Mouse (Mus musculus): ENCODE measurements around the gene Gm49661.

Gm49661 gene

GRCm38 (mm10) chr8:84967532-84968304, 1.5 kb downstream of the Gm49661 start:
- no peak for DNase-seq (ENCODE audit: inconsistent ontology term)

- peak; percentile 45 for DNase-seq (ENCODE audit: inconsistent ontology term)
Observed at GRCm38 (mm10) chr8:84966603-84967002, 2.6 kb downstream of the Gm49661 start.

- peak; percentile 95 for DNase-seq (ENCODE audit: inconsistent ontology term)
Observed at GRCm38 (mm10) chr8:84965731-84966291, 3.4 kb downstream of the Gm49661 start.

GRCm38 (mm10) chr8:84963952-84964351, 5.3 kb downstream of the Gm49661 start:
- DNase-seq (ENCODE audit: inconsistent ontology term), result no peak

GRCm38 (mm10) chr8:84959811-84960210, 9.4 kb downstream of the Gm49661 start:
- DNase-seq (ENCODE audit: inconsistent ontology term), result no peak

DNA sequence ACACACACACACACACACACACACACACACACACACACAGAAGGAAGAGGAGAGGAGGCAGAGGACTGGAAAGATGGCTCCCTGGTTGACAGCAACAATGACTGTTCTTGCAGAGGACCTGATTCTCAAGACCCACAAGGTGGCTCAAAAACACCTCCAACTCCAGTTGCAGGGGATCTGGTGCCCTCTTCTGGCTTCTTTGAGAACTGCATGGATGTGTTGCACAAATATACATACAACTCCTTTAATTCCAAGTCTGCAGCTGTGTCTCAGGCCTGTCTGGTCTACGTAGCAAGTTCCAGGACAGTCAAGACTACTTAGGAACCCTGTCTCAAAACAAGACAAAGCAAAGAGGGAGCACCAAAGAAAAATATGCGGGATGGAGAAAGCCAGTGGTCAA, 12.5 kb downstream of the Gm49661 start:
- peak; percentile 64 for DNase-seq (ENCODE audit: inconsistent ontology term)

DNA sequence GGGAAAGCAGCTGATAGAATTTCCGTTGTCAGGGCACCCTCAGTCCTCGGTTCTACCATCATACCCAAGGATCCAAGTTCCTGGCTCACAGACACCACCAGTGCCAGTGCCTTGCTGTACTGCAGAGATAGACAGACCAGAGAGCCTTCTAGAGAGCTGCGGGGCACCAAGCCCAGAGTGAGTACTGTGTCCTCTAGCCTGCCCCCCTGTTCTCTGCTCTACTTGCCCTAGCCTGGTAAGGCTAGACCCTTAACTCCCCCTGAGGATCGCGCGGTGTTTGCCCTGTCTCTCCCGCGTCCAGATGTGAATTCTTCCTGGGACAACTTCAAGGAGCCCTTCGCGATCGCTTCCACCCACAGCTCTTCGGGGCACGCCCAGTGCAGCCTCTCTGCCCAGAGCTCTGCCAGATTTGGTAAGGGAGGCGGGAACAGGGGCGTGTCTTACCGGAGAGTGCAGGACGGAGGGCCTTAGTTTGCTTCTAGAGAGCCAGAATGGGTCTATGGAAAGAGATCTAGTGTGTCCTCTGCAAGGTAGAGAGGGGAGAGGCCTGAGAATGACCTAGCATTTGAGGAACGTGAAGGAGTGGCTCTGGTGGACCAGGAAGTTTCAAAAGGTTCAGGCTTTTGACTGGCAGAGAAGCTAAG, 16.5 kb downstream of the Gm49661 start:
- DNase-seq (ENCODE audit: inconsistent ontology term), result no peak

DNA sequence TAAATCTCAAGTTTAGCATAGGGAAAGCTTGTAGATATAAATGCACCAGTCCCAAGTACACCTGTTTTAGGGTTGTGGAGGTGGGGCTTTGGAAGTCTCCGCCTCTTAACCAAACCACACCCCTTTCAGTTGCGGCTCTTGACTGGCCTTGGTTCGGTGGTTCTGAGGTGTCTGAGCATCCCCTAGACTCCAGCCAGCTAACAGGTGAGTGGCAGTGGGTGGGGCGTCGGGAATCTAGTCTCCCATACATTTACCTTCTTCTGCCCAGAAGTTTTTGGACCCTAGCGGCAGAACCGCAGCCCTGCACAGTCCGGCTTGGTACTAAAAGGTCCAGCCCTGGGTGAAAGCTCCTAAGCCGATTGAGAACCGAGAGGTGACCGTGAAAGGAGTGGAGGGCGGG, 19.5 kb downstream of the Gm49661 start:
- no peak for DNase-seq (ENCODE audit: inconsistent ontology term)

DNA sequence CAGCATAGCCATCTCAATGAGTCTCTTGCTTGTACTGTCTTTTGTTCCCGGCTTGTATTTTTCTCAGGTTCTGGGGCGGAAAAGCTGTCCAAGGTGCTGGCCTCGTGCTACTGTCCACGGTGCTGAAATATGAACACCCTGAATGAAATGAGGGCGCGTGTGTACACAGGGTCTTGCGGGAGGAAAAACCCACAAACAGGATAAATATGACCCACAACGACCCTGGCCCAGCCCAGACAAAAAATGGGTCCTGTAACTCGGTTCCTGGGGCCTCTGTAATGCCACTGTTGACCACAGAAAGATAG, 22.0 kb downstream of the Gm49661 start:
- DNase-seq (ENCODE audit: inconsistent ontology term), result peak; percentile 52

DNA sequence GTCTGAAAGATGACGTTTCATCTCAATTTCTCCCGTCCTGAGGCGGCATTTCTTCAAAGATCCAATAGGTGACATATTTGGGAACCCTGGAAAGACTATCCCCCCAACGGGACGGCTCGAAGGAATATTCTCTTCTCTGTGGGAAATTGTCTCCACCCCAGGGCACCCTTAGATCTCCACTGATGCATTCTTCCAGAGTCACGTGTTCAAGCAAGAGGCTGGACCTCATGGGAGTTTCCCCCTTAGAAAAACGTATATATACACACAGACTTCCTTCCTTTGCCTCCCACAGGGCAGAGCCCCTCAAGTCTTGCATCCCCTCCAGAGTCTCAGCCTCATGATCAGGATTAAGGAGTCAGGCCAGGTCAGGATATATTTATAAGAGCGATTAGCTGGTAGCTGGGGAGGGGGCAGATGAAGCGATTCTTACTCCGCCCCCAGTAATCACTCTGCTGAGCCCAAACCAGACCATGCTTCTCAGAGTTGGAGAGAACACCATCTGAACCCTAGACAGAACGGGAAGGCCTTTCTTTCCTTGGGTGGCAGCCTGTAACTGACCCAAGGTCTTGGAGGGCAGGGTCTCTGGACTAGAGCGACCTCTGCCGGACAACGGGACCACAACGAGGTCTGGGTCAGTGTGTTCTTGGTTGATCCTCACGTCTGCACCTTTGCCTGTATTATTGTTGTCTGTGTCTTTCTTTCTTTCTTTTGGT, 22.5 kb downstream of the Gm49661 start, which contains the start of gene Rtbdn:
Gene Rtbdn (plus strand): TSS at position 464 of the 713 bp plus-strand sequence.
- no peak for DNase-seq (ENCODE audit: inconsistent ontology term)

DNA sequence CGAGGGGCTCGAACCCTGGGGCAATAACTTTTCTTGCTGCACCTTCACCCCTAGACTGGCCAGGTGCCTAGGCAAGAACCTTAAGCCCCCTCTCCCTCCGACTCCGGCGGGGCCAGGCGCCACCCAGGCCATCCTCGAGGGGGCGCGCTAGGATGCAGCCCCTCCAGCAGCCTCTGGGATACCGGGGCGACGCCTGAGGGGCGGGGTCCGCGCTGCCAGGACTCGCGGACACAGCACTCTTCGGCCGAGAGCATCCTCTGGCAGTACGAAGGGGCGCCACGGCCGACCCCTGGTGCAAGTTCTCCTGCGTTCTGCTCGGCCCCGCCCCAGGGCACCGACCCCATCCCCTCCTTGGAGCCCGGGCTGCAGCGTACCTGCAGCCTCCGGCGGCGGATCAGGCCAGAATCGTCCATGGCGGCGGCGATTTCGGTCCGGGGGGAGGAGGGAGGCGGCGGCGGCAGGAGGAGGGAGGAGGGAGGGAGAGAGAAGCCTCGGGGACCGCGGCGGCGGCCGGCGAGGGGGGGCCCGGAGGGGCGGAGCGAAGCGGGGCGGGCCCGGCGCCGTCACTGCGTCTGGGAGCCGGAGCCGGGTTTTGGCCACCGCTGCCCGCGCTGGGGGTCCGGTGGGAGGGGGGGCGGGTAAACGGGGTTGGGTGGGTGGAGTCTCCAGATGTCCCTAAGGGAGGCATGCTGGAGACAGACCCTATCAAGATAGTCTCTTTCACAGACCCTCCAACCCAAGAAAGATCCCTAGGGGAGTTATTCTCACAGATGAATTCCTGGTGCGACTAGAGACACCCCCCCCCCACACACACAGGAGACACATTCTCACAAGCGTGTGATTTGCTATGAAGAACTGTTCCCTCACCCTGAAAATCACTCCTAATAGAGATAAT, 23.4 kb downstream of the Gm49661 start:
- no peak for DNase-seq (ENCODE audit: inconsistent ontology term)

- no peak for DNase-seq (ENCODE audit: inconsistent ontology term)
Observed at GRCm38 (mm10) chr8:84945235-84945632, 24.0 kb downstream of the Gm49661 start.

DNA sequence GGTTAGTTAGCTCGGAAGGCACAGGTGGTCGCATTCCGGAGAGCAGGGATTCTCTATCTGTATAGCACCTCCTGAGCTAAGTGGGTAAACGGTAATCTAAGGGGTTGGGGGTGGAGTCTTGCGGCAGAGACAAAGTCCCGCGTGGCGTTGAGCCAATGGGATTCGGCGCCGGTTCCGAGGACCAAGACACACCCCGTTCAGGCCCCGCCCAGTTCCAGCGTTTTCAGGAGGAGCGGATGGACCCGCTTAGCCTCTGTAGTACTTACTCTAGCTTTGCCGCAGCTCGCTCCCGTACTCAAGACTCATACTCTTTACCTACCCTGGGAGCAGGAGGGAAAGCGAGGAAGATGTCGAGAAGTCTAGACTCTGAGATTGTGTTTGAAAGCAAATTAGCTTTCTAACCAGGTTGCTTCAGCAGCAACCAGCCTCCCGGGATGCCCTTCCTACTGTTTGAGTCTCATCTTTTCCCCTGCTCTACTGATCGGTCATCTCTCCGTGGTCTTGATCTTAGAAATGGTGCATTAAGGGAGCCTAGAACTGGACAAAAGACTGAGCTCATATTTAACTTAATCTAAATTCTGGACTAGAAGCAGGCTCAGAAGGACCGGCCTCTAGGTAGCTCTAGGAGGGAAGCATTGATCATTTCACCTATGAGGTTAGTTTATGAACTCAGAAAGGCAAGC, 24.6 kb downstream of the Gm49661 start:
- peak; percentile 25 for DNase-seq (ENCODE audit: inconsistent ontology term)

DNA sequence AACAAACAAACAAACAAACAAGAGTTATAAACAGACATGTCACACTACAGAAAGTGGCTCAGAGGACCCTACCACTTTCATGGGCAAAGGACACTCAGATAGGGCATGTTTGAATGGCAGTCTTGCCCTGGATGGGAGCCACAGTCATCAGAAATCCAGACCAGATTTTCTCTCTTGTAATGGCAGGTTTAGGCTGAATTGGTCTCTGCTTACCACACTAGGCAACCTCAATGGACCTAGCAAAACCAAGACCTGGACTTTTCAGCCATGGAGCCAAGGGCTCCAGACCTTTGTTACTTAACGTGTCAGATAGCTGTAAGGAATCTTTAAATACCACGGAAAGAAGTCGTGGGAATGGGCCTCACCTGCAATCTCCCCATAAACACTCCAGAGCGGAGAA, 25.5 kb downstream of the Gm49661 start:
- no peak for DNase-seq (ENCODE audit: inconsistent ontology term)

DNA sequence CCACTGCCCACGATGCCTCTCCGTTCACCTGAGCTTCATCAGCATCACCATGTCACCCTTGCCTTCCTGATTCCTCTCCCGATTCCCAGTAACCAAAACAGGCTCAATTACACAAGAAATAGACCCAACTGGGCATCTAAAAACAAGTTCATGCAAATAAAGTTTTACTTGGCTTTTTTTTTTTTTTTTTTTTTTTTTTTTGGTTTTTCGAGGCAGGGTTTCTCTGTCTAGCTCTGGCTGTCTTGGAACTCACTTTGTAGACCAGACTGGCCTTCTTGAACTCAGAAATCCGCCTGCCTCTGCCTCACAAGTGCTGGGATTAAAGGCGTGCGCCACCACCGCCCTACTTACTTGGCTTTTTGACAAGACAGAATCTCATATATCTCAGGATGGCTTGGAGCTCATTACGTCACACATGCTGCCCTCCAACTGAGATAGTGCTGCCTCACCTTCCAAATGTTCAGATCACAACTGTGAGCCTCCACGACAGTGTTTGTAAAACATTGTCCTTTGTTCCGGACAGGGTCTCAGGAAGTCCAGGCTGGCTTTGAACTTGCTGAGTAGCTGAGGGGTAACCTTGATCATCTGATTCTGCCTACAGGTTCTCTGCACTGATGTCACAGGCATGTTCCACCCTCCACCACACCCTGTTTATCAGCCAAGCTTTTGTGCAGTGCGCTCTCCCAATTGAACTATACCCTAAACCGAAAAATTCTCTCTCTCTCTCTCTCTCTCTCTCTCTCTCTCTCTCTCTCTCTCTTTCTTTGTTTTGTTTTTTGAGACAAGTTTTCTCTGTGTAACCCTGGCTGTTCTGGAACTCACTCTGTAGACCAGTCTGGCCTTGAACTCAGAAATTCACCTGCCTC, 31.4 kb downstream of the Gm49661 start:
- DNase-seq (ENCODE audit: inconsistent ontology term), result no peak

DNA sequence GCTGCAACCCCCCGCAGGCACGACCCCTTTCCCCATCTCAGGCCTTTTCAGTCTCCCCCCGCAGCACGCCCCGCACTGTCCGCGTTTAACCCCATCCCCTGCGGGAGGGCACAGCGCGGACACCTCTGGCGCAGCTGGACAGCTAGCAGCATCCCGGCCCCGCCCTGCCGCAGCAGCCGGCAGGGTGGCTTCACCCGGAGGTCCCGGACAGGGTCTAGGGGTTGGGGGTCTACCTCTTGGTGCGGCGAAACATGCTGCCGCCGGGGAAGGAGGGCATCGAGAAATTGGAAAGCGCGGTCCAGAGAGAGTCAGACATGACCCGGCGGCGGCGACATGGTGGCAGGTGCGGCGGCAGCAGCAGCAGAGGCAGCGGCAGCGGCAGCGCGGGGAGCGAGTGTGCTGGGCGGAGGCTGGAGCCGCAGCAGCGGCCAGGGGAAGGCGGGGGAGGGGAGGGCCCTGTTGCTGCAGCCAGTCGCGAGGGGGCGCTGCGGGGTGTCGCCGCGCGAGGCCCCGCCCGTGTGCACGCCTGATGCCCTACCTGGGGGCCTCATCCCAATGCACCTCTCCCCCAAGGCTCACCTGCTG, 32.2 kb downstream of the Gm49661 start, which contains the start of gene Mast1:
Gene Mast1 (minus strand): TSS at position 398 of the 585 bp plus-strand sequence.
- peak; percentile 62 for DNase-seq (ENCODE audit: inconsistent ontology term)

- DNase-seq (ENCODE audit: inconsistent ontology term), result no peak
Observed at GRCm38 (mm10) chr8:84936041-84936961, 32.9 kb downstream of the Gm49661 start.

DNA sequence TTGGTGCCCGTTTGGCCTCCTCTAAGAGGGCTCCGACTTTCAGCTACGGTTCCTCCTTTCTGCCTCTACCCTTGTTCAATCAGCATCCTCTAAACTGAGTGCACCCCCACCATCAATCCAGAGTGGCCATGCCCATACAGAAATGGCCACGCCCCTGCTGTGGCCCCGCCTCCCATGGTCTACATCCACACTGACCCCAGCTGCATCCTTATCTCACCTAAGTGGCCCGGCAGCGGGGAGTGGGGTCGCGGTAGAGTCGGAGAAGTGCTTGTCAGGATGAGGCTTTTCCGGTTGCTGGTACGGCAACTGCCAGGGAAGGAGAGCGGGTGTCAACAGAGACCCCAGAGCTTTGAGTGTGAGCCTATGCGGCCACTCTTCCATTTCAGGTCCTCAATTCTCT, 33.7 kb downstream of the Gm49661 start:
- no peak for DNase-seq (ENCODE audit: inconsistent ontology term)

All from Muller cell, postnatal 12 days (primary cell).